Mouse (Mus musculus) intestine, embryonic 16.5 days (tissue): ENCODE data around the gene Klrb1. TPM values are rescaled to one million over a fixed set of nuclear protein-coding genes. Genes with fewer than 3 reads are reported as not detected.

Experiments used
- polyA plus RNA-seq: library from polyadenylated mRNA; unstranded; fragments of >200 nt; fragmentation: Nextera tagmentation; extraction: Ambion mirVana; gene quantifications from 2 replicates; pipeline ENCODE4 v1.2.1, GENCODE M21; 2015

Gene Klrb1
- polyA plus RNA-seq, 1 experiment from 2014 or later, result not detected

Other genes starting within 250 kb of the Klrb1 start
- 2.2 and 4.8 TPM in 2 replicates for gene Pzp, start 196.3 kb downstream of the Klrb1 start, polyA plus RNA-seq
- gene A2ml1, start 141.5 kb downstream of the Klrb1 start, polyA plus RNA-seq, result 2.5 and 3.1 TPM in 2 replicates
- not detected in 2 replicates for gene Klrb1a, start 99.5 kb downstream of the Klrb1 start, polyA plus RNA-seq
- gene Clec2h, start 60.7 kb downstream of the Klrb1 start, polyA plus RNA-seq, result 26.4 and 41.6 TPM in 2 replicates
- 0.13 and 0.38 TPM in 2 replicates for gene Klrb1c, start 66.2 kb upstream of the Klrb1 start, polyA plus RNA-seq
- 0.38 TPM in 1 of 2 replicates, not detected in the other for gene Gm44511, start 103.3 kb upstream of the Klrb1 start, polyA plus RNA-seq
- gene Klrb1b, start 103.3 kb upstream of the Klrb1 start, polyA plus RNA-seq, result 1.1 and 1.4 TPM in 2 replicates
- 0.22 and 0.40 TPM in 2 replicates for gene Clec2i, start 164.5 kb upstream of the Klrb1 start, polyA plus RNA-seq
- 1.6 and 1.9 TPM in 2 replicates for gene BC035044, start 168.1 kb upstream of the Klrb1 start, polyA plus RNA-seq
- gene Clec2g, start 211.3 kb upstream of the Klrb1 start, polyA plus RNA-seq, result not detected in 2 replicates